Mouse (Mus musculus) hindbrain, embryonic 16.5 days (tissue): Measurements from ENCODE around the gene Cuedc1. TPM values are rescaled to one million over a fixed set of nuclear protein-coding genes. Genes with fewer than 3 reads are reported as not detected.

ENCODE experiments used
- ATAC-seq: fragments of 200-750 bp; cut with Nextera tagmentation; 2 replicates; pipeline ENCODE4 v1.8.0; 2017; ENCODE audit warnings: moderate TSS enrichment, moderate library complexity
- H3K27ac ChIP-seq: fragments of 300-500 bp; sonication (generic); 2 replicates; pipeline ENCODE4 v1.5.1; 2014; ENCODE audit warnings: low read depth, mild to moderate bottlenecking, control low read depth, low read length, moderate library complexity
- H3K27me3 ChIP-seq: fragments of 300-500 bp; sonication (generic); replicated peaks from 2 replicates; pipeline ENCODE4 v1.6.1; 2014; ENCODE audit warnings: low read length; ENCODE audit not compliant: control insufficient read depth, insufficient read depth
- H3K36me3 ChIP-seq: fragments of 300-500 bp; sonication (generic); 2 replicates; pipeline ENCODE4 v1.6.1; 2014; ENCODE audit warnings: mild to moderate bottlenecking, low read length, moderate library complexity, mixed read lengths; ENCODE audit not compliant: control insufficient read depth, insufficient read depth
- H3K4me1 ChIP-seq: fragments of 300-500 bp; sonication (generic); 2 replicates; pipeline ENCODE4 v1.6.1; 2014; ENCODE audit warnings: low read depth, low read length; ENCODE audit not compliant: control insufficient read depth, insufficient read depth
- H3K4me2 ChIP-seq: fragments of 300-500 bp; sonication (generic); 2 replicates; pipeline ENCODE4 v1.6.1; 2014; ENCODE audit warnings: mild to moderate bottlenecking, low read length, control low read depth, moderate library complexity
- H3K4me3 ChIP-seq: fragments of 300-500 bp; sonication (generic); 2 replicates; pipeline ENCODE4 v1.5.1; 2014; ENCODE audit warnings: mild to moderate bottlenecking, low read length, control low read depth, moderate library complexity
- H3K9ac ChIP-seq: fragments of 300-500 bp; sonication (generic); 2 replicates; pipeline ENCODE4 v1.6.1; 2014; ENCODE audit warnings: low read depth, mild to moderate bottlenecking, control low read depth, low read length, moderate library complexity
- H3K9me3 ChIP-seq: fragments of 300-500 bp; sonication (generic); 2 replicates; pipeline ENCODE4 v1.6.1; 2014; ENCODE audit warnings: mild to moderate bottlenecking, low read length, moderate library complexity; ENCODE audit not compliant: control insufficient read depth
- WGBS: fragments of 180-500 bp; shearing (Covaris S2); extraction: QIAGEN DNeasy Blood & Tissue Kit; methylation state at CpG from one replicate; pipeline ENCODE4 v1.1.7; 2014; 5-methylcytosine and 5-hydroxymethylcytosine counted together
- polyA plus RNA-seq: library from polyadenylated mRNA; unstranded; fragments of >200 nt; fragmentation: Nextera tagmentation; extraction: Ambion mirVana; gene quantifications from 2 replicates; pipeline ENCODE4 v1.2.1, GENCODE M21; 2015

Gene Cuedc1
- polyA plus RNA-seq, 1 experiment from 2014 or later, result 29.9 TPM

DNA sequence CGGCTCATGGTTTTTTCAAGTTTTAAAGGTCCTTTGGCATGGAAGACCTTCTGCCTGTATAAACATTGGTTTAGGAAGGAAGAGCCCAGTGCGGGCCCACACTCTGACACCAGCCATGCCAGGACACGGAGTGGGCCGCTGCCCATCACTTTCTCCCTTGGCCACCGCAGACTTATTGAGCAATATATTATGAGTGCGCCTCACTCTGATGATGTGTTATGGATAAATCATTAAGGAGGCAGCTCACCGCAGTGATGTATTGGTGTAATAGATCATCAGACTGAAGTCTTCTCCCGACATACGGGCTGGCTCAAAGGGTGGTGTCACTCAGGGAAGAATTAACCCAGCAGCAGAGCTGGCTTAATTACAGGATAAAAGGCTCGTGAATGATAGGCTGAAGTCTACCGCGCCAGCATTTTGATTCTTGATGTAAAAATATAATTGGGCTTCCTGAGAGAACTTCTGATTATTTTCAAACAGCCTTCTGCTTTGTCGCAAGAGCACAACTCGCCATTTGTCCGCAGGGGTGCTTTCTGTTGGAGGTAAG lies 124.1 kb downstream of the Cuedc1 start:
- Histone ChIP-seq H3K4me3 (no peak overlapping the region), H3K27ac (no peak overlapping the region), H3K4me1 (no peaks in the 10 kb centered on the region), H3K9me3 (no peaks in the 10 kb centered on the region), H3K9ac (no peak overlapping the region), H3K27me3 (no peaks in the 10 kb centered on the region), H3K4me2 (no peak overlapping the region), H3K36me3 (no peaks in the 10 kb centered on the region)
- WGBS, result 73% methylated on average over 15 of the region's 15 CpGs
- no peak for ATAC-seq

GRCm38 (mm10) chr11:88227001-88227957 lies 129.4 kb downstream of the Cuedc1 start:
- Histone ChIP-seq H3K4me1 (no peaks in the 10 kb centered on the region), H3K4me3 (no peak overlapping the region), H3K4me2 (no peak overlapping the region), H3K36me3 (no peaks in the 10 kb centered on the region), H3K27me3 (no peaks in the 10 kb centered on the region), H3K9ac (no peak overlapping the region), H3K27ac (no peak overlapping the region), H3K9me3 (no peaks in the 10 kb centered on the region)
- ATAC-seq, result no peak
- WGBS, result 89% methylated on average over 17 of the region's 17 CpGs

- no peak overlapping the region for H3K27ac ChIP-seq
- H3K27me3 ChIP-seq, result no peaks in the 10 kb centered on the region
- no peaks in the 10 kb centered on the region for H3K36me3 ChIP-seq
- H3K9me3 ChIP-seq, result no peaks in the 10 kb centered on the region
- peak; percentile 50; the same call in 1 of the 2 replicates for ATAC-seq
- no peak overlapping the region for H3K4me2 ChIP-seq
- no peak overlapping the region for H3K4me3 ChIP-seq
- WGBS, result 70% methylated on average over 4 of the region's 4 CpGs
- no peak overlapping the region for H3K9ac ChIP-seq
- peaks cover 20% of the 10 kb centered on the region for H3K4me1 ChIP-seq
These were observed 133.4 kb downstream of the Cuedc1 start for GRCm38 (mm10) chr11:88231213-88231790.

DNA sequence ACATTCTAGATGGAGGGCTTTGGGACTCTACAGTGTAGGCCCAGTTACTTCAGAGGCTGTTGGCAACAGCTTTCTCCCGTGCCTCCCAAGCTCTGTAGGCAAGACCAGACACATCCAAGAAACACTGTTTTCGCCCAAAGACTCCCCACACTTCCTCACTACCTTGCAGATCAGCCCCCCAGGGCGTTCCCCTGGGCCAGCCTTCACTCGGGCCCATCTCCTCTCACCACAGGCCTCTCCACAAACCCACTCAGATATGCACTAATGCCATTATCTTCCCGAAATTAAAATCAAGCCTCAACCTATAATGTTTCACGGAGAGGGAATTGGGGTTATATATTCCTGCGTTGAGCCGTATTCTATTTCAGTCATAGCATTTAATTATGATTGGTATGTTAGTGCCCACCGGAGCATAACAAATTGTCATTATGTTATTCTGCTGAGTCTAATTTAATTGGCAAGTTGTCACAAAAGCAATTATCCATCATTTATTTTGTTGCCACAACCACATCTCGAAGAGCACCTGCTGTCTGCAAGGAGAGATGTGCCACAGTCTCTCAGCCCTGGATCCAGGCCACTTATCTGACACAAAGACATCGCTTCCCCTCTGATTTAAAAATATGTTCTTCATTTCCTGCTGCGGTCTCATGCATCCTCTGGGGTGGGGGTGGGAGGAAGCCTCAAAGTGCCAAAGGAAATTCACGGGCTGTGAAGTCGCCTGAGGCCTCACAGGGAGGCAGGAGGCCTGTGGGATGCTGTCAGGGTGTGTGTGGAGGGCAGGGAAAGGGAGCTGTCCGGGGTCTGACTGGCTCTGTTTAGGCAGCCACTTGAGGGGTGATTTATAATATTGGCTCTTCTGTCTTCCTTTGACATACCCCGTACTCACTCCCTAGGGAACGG lies 135.9 kb downstream of the Cuedc1 start:
- H3K4me2 ChIP-seq, result no peak overlapping the region
- no peak overlapping the region for H3K4me3 ChIP-seq
- peaks cover 20% of the 10 kb centered on the region for H3K4me1 ChIP-seq
- H3K9ac ChIP-seq, result peak overlapping the region; percentile 33
- no peaks in the 10 kb centered on the region for H3K36me3 ChIP-seq
- peak; percentile 63 for ATAC-seq
- H3K27ac ChIP-seq, result peak overlapping the region; percentile 72
- WGBS, result 22% methylated on average over 17 of the region's 17 CpGs
- no peaks in the 10 kb centered on the region for H3K27me3 ChIP-seq
- H3K9me3 ChIP-seq, result no peaks in the 10 kb centered on the region

GRCm38 (mm10) chr11:88234789-88235188 lies 136.9 kb downstream of the Cuedc1 start:
- H3K4me2 ChIP-seq, result no peak overlapping the region
- no peak for ATAC-seq
- H3K4me3 ChIP-seq, result no peak overlapping the region
- no peak overlapping the region for H3K9ac ChIP-seq
- H3K36me3 ChIP-seq, result no peaks in the 10 kb centered on the region
- H3K27ac ChIP-seq, result no peak overlapping the region
- peaks cover 20% of the 10 kb centered on the region for H3K4me1 ChIP-seq
- 36% methylated on average over 4 of the region's 4 CpGs for WGBS
- H3K27me3 ChIP-seq, result no peaks in the 10 kb centered on the region
- H3K9me3 ChIP-seq, result no peaks in the 10 kb centered on the region

DNA sequence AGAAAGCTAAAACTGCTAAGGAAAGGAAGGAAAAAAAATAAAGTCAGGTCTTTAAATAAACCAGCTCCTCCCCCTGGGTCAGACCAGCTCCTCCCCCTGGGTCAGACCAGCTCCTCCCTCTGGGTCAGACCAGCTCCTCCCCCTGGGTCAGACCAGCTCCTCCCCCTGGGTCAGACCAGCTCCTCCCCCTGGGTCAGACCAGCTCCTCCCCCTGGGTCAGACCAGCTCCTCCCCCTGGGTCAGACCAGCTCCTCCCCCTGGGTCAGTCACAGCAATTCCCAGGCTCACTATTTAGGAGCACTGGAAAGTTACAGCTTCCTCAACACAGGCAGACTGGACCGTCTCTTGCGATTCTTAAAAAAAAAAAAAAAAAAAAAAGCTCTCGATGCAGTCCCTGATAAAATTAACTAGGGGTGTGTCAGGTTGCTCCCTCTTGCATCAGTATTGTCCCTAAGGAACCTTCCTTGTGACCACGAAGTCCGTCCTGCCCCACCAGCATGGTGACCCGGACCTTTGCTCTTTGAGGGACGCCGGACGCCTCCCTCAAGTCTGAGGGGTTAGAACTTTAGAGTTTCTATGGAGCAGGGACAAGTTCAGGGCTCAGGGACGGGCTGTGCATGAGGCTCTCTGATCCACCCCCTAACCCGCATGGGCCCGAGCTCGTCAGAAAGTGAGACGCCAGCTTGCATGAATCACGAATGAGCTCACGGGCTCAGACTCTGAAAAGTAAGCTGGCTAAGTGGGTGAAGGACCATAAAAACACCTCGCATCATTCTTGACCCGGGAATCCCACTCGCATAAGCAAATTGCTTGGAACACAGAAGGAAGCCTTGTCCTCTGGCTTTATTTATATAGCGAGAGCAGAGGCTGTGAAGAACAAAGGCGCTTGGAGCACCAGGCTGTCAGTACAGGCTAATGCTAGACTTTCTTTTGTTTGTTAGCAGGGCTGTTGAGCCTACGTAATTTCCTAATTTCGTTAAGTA lies 137.7 kb downstream of the Cuedc1 start:
- Histone ChIP-seq H3K4me2 (peak overlapping the region; percentile 13; the same call in 1 of the 2 replicates), H3K4me3 (no peak overlapping the region), H3K36me3 (no peaks in the 10 kb centered on the region), H3K9me3 (no peaks in the 10 kb centered on the region), H3K9ac (no peak overlapping the region), H3K27me3 (no peaks in the 10 kb centered on the region), H3K27ac (0 out of 2 replicates have a peak overlapping the region, but pooled peaks have one; percentile 18), H3K4me1 (peaks cover 22% of the 10 kb centered on the region)
- ATAC-seq, result no peak
- 7% methylated on average over 23 of the region's 23 CpGs for WGBS

DNA sequence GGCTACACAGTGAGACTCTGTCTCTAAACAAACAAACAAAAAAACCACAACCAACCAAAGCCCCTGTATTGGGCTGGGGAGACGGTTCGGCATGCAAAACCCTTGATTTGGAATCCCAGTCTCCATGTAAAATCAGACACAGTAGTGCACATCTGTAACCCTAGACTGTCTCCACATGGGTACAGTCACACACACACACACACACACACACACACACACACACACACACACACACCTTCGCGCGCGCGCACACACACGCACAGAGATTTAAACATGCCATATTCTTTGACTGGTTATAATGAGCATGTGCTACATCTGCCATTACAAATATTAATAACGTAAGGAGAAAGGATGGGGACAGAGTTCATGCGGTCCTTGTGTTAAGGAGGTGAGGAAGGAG lies 142.4 kb downstream of the Cuedc1 start:
- Histone ChIP-seq H3K9ac (no peak overlapping the region), H3K27ac (no peak overlapping the region), H3K9me3 (no peaks in the 10 kb centered on the region), H3K27me3 (no peaks in the 10 kb centered on the region), H3K4me1 (peaks cover 18% of the 10 kb centered on the region), H3K4me2 (no peak overlapping the region), H3K4me3 (no peak overlapping the region), H3K36me3 (no peaks in the 10 kb centered on the region)
- ATAC-seq, result no peak
- 38% methylated on average over 10 of the region's 10 CpGs for WGBS
